Mouse (Mus musculus): Measurements from ENCODE around the gene Fam208b. TPM values are rescaled to one million over a fixed set of nuclear protein-coding genes. Genes with fewer than 3 reads are reported as not detected.
A peak's percentile ranks its signal among the peaks of the same experiment; 100 is the strongest.

The Fam208b gene
- polyA plus RNA-seq, 1 experiment from 2014 or later: 8.8 TPM

DNA sequence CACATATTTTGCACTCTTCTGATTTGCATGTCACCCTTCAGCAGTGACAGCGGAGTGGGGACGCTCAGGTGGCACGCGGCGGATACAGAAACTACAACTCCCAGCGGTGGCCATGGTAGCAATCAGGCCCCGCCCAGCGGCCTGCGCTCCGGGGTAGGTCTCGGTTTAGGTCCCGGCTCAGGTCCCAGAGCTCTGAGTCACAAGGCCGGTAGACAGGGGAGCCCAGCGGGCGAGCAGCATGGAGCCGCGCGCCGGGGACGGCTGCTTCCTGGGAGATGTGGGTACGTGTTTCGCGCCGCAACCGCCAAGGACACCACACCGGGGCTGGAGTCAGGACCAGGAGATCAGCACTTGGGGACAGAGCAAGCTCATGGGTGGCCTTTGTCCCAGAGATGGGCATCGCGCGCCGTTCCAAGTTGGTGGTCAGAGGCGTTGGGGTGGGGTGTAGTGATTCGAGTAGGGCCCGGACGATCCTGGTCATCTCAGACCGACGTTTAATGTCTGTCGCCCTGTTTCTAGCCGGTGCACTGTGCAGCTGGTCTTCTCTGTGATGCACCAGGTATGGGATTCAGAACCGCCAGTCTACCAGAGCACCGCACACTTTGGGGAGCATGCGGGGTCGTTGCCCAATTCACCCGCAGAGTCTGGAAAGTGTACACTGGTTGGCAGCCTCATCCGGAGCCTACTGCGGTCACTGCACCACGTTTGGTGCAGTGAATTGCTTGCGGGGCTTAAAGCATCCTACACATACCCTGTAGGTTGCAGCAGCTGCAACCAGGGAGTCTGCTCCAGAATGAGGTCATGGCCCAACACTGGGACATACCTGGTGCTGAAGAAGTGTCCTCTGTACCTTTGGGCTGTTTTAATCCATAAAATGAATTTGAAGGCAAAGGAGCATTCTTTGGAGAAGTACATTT lies 23.2 kb upstream of the Fam208b start, which contains the start of gene Asb13:
Gene Asb13 (plus strand): TSS at position 138 of the 917 bp plus-strand sequence.
- Histone ChIP-seq H3K27me3 (no peaks in the 10 kb centered on the region), H3K9ac (peak within 1 kb of the TSS; percentile 69), H3K27ac (peak within 1 kb of the TSS; percentile 9; the same call in 1 of the 2 replicates), H3K36me3 (no peaks in the 10 kb centered on the region), H3K4me2 (peak within 1 kb of the TSS; percentile 89), H3K4me3 (peak within 1 kb of the TSS; percentile 77), H3K9me3 (replicated peaks) (no peaks in the 10 kb centered on the region), H3K4me1 (replicated peaks) (peaks cover 7% of the 10 kb centered on the region)
- under 1% methylated on average over 47 of the region's 47 CpGs for WGBS
- ATAC-seq (replicated peaks; ENCODE audit: insufficient number of reproducible peaks, insufficient read depth, low FRiP score, low read depth): peak; percentile 92

DNA sequence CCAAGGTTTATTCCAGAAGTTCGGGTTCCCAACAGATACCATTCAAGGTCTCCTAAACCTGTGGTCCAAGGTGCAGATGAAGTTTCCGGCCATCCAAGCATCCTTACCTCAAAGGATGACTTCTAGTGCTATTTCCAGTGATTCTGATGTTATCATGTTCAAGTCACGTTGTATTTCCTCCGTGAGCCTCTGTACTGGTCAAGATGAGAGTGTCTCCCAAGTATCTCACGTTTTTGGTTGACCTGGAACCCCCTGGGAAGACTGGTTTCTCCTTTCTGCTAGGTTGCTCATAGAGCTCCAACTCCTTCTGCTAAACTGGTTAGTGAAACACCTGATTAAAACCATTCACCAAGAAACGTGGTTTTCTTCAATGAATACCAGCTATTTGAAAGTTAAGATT lies 22.2 kb upstream of the Fam208b start:
- peaks cover 7% of the 10 kb centered on the region for H3K4me1 ChIP-seq (replicated peaks)
- no peaks in the 10 kb centered on the region for H3K9me3 ChIP-seq (replicated peaks)
- H3K4me3 ChIP-seq: no peak overlapping the region
- ATAC-seq (replicated peaks; ENCODE audit: insufficient number of reproducible peaks, insufficient read depth, low FRiP score, low read depth): no peak
- no peak overlapping the region for H3K27ac ChIP-seq
- peak overlapping the region; percentile 89 for H3K4me2 ChIP-seq
- no peaks in the 10 kb centered on the region for H3K36me3 ChIP-seq
- H3K27me3 ChIP-seq: no peaks in the 10 kb centered on the region
- 30% methylated on average over 6 of the region's 6 CpGs for WGBS
- no peak overlapping the region for H3K9ac ChIP-seq

DNA sequence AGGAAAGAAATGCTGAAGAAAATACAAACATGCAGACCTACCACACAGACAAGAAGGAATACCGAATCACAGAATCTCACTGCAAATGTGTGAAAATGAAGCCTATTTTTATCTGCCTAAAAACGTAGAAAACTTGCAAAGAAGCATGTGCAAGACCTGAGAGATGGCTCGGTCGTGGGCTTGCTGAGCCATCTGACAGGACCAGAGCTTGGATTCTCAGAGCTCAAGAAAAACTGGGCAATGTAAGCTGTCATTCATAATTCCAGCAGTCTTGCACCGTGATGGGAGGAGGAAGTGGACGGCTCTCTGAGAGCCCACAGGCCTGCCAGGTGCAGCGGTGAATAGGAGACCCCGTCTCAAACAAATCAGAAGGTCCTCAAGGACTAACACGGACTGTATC lies 21.6 kb upstream of the Fam208b start:
- Histone ChIP-seq H3K27ac (no peak overlapping the region), H3K4me2 (no peak overlapping the region), H3K9me3 (replicated peaks) (no peaks in the 10 kb centered on the region), H3K27me3 (no peaks in the 10 kb centered on the region), H3K36me3 (no peaks in the 10 kb centered on the region), H3K4me1 (replicated peaks) (peaks cover 7% of the 10 kb centered on the region), H3K4me3 (no peak overlapping the region), H3K9ac (no peak overlapping the region)
- ATAC-seq (replicated peaks; ENCODE audit: insufficient number of reproducible peaks, insufficient read depth, low FRiP score, low read depth): no peak
- 77% methylated on average over 9 of the region's 9 CpGs for WGBS

DNA sequence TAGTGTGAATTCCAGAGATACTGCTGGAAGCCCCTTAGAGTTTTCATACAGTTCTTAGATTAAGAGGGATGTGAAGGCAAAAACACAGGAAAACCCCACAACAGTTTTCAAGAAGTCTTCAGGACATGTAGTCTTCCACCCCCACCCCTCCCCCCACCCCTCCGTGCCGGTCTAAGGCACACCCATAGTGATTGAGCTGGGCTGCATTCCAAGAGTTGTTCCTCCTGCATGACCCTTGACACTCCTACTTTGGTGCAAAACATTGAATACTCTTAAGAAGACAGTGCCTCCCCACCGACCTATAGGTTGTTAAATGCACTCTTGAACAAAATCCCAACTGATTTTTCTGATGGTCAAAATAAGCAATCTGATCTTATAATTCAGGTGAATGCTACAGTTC lies 17.2 kb upstream of the Fam208b start:
- 21% methylated on average over 3 of the region's 3 CpGs for WGBS
- H3K27ac ChIP-seq: no peak overlapping the region
- ATAC-seq (replicated peaks; ENCODE audit: insufficient number of reproducible peaks, insufficient read depth, low FRiP score, low read depth): no peak
- no peaks in the 10 kb centered on the region for H3K4me1 ChIP-seq (replicated peaks)
- H3K27me3 ChIP-seq: no peaks in the 10 kb centered on the region
- no peaks in the 10 kb centered on the region for H3K9me3 ChIP-seq (replicated peaks)
- H3K36me3 ChIP-seq: no peaks in the 10 kb centered on the region
- no peak overlapping the region for H3K4me2 ChIP-seq
- H3K9ac ChIP-seq: no peak overlapping the region
- H3K4me3 ChIP-seq: no peak overlapping the region

DNA sequence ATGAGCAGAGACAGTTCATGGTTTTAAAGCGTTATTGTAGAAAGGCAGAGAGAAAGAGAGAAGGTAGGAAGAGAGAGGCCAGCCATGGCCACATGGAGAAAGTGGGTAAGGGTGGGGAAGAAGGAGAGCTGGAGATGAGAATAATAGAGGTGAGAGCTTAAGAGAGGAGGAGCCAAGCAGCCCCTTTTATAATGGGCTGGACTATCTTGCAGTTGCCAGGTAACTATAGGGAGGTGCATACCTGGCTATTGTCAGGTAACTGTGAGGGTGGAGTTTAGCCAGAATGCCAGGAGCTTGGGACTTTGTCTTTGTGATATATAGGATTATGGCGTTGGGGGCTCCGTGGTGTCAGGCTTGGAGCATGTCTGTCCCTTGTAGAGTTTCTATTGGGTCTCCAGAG lies 16.2 kb upstream of the Fam208b start:
- Histone ChIP-seq H3K27ac (no peak overlapping the region), H3K9ac (no peak overlapping the region), H3K27me3 (no peaks in the 10 kb centered on the region), H3K4me1 (replicated peaks) (no peaks in the 10 kb centered on the region), H3K36me3 (no peaks in the 10 kb centered on the region), H3K4me2 (no peak overlapping the region), H3K9me3 (replicated peaks) (no peaks in the 10 kb centered on the region), H3K4me3 (no peak overlapping the region)
- no peak for ATAC-seq (replicated peaks; ENCODE audit: insufficient number of reproducible peaks, insufficient read depth, low FRiP score, low read depth)
- WGBS: 61% methylated on average over 3 of the region's 3 CpGs

DNA sequence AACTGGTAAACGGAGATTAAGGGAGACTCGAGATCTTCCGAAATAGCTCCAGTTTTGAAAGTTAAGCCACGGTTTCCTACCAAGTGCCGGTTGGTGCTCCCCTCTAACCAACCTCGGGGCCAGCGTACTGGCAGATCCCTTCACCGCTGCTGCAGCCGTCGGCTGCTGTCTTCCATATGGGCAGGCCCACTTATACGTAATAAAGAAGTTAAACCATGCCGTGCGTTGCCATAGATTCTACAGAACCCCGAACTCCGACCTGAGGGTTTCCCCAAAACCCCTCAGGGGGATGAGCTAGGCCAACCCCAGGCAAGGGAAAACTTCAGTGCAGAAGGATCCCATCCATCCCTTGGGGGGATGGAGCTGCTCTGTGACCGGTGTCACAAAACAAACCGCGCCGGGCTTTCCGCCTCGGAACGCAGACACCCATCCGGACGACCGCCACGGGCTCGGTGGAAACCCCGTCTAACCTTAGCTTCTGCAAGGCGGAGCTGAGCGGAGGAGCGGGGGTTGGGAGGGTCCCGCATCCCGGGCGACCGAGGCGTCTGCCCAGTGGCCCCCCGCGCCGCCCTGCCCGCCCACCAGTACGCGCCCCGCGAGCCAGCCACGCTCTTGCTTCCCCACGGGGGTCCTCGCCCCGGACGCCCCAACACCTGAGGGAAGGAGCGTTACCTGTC lies 652 bp downstream of the Fam208b start:
- no peaks in the 10 kb centered on the region for H3K36me3 ChIP-seq
- 0 out of 2 replicates have a peak, but pooled peaks cover 4% of the 10 kb centered on the region for H3K27me3 ChIP-seq
- under 1% methylated on average over 50 of the region's 50 CpGs for WGBS
- H3K4me2 ChIP-seq: peak overlapping the region; percentile 85
- H3K9ac ChIP-seq: peak overlapping the region; percentile 82
- 0 out of 2 replicates have a peak, but pooled peaks cover 2% of the 10 kb centered on the region for H3K4me1 ChIP-seq (replicated peaks)
- peak; percentile 20 for ATAC-seq (replicated peaks; ENCODE audit: insufficient number of reproducible peaks, insufficient read depth, low FRiP score, low read depth)
- H3K27ac ChIP-seq: peak overlapping the region; percentile 97
- no peaks in the 10 kb centered on the region for H3K9me3 ChIP-seq (replicated peaks)
- H3K4me3 ChIP-seq: peak overlapping the region; percentile 98

DNA sequence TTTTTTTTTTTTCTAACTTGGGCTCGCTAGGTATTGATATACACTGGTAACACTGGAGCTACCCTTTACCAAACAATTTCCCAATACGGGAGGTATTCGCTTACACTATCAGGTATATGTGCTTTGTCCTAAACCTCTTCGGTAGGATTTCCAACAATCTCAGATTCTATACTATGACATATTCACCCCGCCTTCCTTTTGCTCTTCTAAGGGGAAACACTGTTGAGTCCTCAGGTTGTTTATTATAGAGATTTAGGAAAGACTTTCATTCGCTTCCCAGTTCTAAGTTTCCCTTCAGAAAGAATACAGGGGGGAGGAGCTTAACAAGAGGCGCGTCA lies 1.2 kb downstream of the Fam208b start:
- peak overlapping the region; percentile 97 for H3K27ac ChIP-seq
- 0 out of 2 replicates have a peak, but pooled peaks cover 2% of the 10 kb centered on the region for H3K4me1 ChIP-seq (replicated peaks)
- H3K27me3 ChIP-seq: 0 out of 2 replicates have a peak, but pooled peaks cover 4% of the 10 kb centered on the region
- peak overlapping the region; percentile 98 for H3K4me3 ChIP-seq
- H3K4me2 ChIP-seq: peak overlapping the region; percentile 85
- no peaks in the 10 kb centered on the region for H3K36me3 ChIP-seq
- peak overlapping the region; percentile 82 for H3K9ac ChIP-seq
- 16% methylated on average over 8 of the region's 8 CpGs for WGBS
- ATAC-seq (replicated peaks; ENCODE audit: insufficient number of reproducible peaks, insufficient read depth, low FRiP score, low read depth): no peak
- no peaks in the 10 kb centered on the region for H3K9me3 ChIP-seq (replicated peaks)

DNA sequence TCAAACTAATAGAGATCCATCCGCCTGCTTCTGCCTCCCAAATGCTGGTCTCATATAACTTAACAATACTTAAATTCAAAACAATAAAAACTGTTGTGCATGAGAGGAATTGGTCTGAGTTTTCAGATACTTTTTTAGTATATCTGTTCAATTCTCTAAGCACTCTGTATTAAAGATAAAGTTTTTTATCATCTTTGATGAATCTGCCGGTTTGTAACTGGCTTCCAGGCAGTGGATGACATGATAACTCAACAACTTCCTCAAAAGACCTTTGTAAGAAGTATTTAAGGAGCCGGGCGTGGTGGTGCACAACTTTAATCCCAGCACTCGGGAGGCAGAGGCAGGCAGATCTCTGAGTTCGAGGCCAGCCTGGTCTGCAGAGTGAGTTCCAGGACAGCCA lies 14.7 kb downstream of the Fam208b start:
- 90% methylated on average over 6 of the region's 6 CpGs for WGBS
- no peak overlapping the region for H3K27ac ChIP-seq
- no peak overlapping the region for H3K9ac ChIP-seq
- no peaks in the 10 kb centered on the region for H3K27me3 ChIP-seq
- H3K4me2 ChIP-seq: no peak overlapping the region
- no peak overlapping the region for H3K4me3 ChIP-seq
- ATAC-seq (replicated peaks; ENCODE audit: insufficient number of reproducible peaks, insufficient read depth, low FRiP score, low read depth): no peak
- no peaks in the 10 kb centered on the region for H3K4me1 ChIP-seq (replicated peaks)
- H3K9me3 ChIP-seq (replicated peaks): no peaks in the 10 kb centered on the region
- H3K36me3 ChIP-seq: peaks cover 36% of the 10 kb centered on the region

DNA sequence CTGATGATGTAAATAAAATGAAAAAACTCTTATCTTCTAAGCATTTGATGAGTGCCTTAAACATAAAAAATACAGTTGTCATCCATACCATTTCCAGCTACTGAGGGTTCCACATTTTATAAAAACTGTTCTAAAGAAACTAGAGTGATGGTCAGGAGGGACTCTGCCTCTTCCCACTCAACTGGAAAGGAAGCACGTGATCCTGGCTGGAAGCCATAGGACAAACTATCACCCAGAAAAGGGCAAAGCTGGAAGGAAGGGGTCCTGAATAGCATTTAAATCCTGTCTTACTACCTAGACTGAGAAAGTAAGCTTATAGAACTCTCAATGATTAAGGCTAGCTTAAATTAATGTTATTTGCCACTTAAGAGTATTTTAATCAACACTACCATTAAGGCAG lies 16.6 kb downstream of the Fam208b start:
- Histone ChIP-seq H3K4me2 (no peak overlapping the region), H3K9ac (no peak overlapping the region), H3K27ac (no peak overlapping the region), H3K36me3 (peaks cover 44% of the 10 kb centered on the region), H3K9me3 (replicated peaks) (no peaks in the 10 kb centered on the region), H3K4me3 (no peak overlapping the region), H3K4me1 (replicated peaks) (no peaks in the 10 kb centered on the region), H3K27me3 (no peaks in the 10 kb centered on the region)
- ATAC-seq (replicated peaks; ENCODE audit: insufficient number of reproducible peaks, insufficient read depth, low FRiP score, low read depth): no peak
- 92% methylated on average over 1 of the region's 1 CpGs for WGBS

DNA sequence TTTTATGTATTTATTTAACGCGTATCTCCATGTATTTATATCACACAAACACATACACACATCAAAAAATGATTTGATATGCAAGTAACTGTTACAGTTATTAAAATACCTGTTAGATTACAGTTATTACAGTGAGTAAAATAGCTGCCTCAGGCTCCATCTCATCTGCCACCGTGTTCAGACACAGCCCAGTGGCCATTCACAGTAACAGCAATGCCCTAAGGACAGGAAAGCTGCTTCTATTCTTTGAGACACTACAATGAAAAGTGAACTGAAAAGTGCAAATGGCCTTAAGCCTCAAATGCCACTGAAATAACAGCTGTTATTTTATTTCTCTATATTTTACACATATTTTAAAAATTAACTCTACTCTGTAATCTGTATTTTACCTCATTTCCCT lies 20.1 kb downstream of the Fam208b start:
- Histone ChIP-seq H3K27ac (no peak overlapping the region), H3K9me3 (replicated peaks) (no peaks in the 10 kb centered on the region)

DNA sequence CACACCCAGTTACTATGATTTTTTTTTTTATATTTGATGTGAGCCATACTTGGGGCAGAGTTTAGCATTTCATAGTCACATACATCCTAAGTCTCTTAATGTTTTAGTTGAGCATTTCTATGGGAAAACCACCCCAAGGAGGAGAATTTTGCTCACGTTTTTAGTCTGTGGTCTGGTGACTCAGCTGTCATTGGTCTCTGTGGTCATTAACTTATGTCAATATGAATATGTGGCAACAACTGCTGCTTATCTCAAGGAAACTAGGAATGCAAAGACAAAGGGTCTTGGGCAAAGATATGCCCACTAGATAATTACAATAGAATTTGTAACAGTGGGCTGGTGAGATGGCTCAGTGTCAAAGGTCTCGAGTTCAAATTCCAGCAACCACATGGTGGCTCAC lies 47.0 kb downstream of the Fam208b start:
- WGBS: 70% methylated on average over 2 of the region's 2 CpGs
- ATAC-seq (replicated peaks; ENCODE audit: insufficient number of reproducible peaks, insufficient read depth, low FRiP score, low read depth): no peak
- Histone ChIP-seq H3K4me2 (no peak overlapping the region), H3K4me3 (no peak overlapping the region), H3K9me3 (replicated peaks) (no peaks in the 10 kb centered on the region), H3K9ac (no peak overlapping the region), H3K36me3 (peaks cover 57% of the 10 kb centered on the region), H3K4me1 (replicated peaks) (no peaks in the 10 kb centered on the region), H3K27ac (no peak overlapping the region), H3K27me3 (no peaks in the 10 kb centered on the region)

More for the DNA sequence above, 20.1 kb downstream of the Fam208b start:
- Histone ChIP-seq H3K4me2 (no peak overlapping the region), H3K27me3 (no peaks in the 10 kb centered on the region), H3K4me1 (replicated peaks) (no peaks in the 10 kb centered on the region), H3K36me3 (peaks cover 45% of the 10 kb centered on the region), H3K9ac (no peak overlapping the region), H3K4me3 (no peak overlapping the region)
- WGBS: 89% methylated on average over 3 of the region's 3 CpGs
- no peak for ATAC-seq (replicated peaks; ENCODE audit: insufficient number of reproducible peaks, insufficient read depth, low FRiP score, low read depth)

Measured in heart, embryonic 15.5 days (tissue).